Mouse (Mus musculus) cortical plate, adult 2 months (tissue): Measurements from ENCODE around the gene Nob1. TPM values are rescaled to one million over a fixed set of nuclear protein-coding genes. Genes with fewer than 3 reads are reported as not detected.
A peak's percentile ranks its signal among the peaks of the same experiment; 100 is the strongest.

Experiments
- H3K27ac ChIP-seq: fragments of 200-500 bp; 2 replicates; pipeline ENCODE4 v1.5.1; 2012; ENCODE audit warnings: low read length, control low read depth, inconsistent platforms; ENCODE audit not compliant: insufficient read depth
- H3K4me1 ChIP-seq: fragments of 200-500 bp; 2 replicates; pipeline ENCODE4 v1.6.1; 2011; ENCODE audit warnings: low read length; ENCODE audit not compliant: control insufficient read depth, insufficient read depth
- H3K4me3 ChIP-seq: fragments of 200-500 bp; 2 replicates; pipeline ENCODE4 v1.5.1; 2011; ENCODE audit warnings: mild to moderate bottlenecking, low read length, control low read depth; ENCODE audit not compliant: insufficient read depth
- CTCF ChIP-seq: fragments of 200-500 bp; IDR thresholded peaks from 2 replicates; pipeline ENCODE4 v1.5.1; 2011; ENCODE audit warnings: mild to moderate bottlenecking, control low read depth, low read length; ENCODE audit not compliant: insufficient read depth; ENCODE audit errors: extremely low read depth
- POLR2A ChIP-seq: fragments of 200-500 bp; IDR thresholded peaks from 2 replicates; pipeline ENCODE4 v1.6.1; 2011; ENCODE audit warnings: mild to moderate bottlenecking, low read length, control low read depth; ENCODE audit not compliant: insufficient read depth; ENCODE audit errors: extremely low read depth
- polyA plus RNA-seq: library from polyadenylated mRNA; depleted of rRNA; stranded (reverse); fragments of >200 nt; gene quantifications from 2 replicates; pipeline ENCODE4 v1.2.3, GENCODE M21; 2012

The Nob1 gene
- polyA plus RNA-seq, 1 experiment, result 54.1 TPM

GRCm38 (mm10) chr8:107455268-107455667, 30.4 kb upstream of the Nob1 start:
- H3K4me1 ChIP-seq, result no peaks in the 10 kb centered on the region
- no peak overlapping the region for H3K4me3 ChIP-seq
- no peak overlapping the region for H3K27ac ChIP-seq
- TF ChIP-seq CTCF, result peak; percentile 99
- no peak for TF ChIP-seq POLR2A

- TF ChIP-seq POLR2A (no peak), CTCF (no peak)
- Histone ChIP-seq H3K27ac (no peak overlapping the region), H3K4me1 (no peaks in the 10 kb centered on the region), H3K4me3 (no peak overlapping the region)
These were observed 28.5 kb upstream of the Nob1 start for GRCm38 (mm10) chr8:107453386-107453785.

- H3K4me3 ChIP-seq, result no peak overlapping the region
- H3K4me1 ChIP-seq, result no peaks in the 10 kb centered on the region
- H3K27ac ChIP-seq, result no peak overlapping the region
- no peak for TF ChIP-seq CTCF
- TF ChIP-seq POLR2A, result no peak
These were observed 26.7 kb upstream of the Nob1 start for GRCm38 (mm10) chr8:107451414-107452066.

GRCm38 (mm10) chr8:107449655-107450054, 24.8 kb upstream of the Nob1 start:
- TF ChIP-seq CTCF (no peak), POLR2A (no peak)
- Histone ChIP-seq H3K4me3 (no peak overlapping the region), H3K4me1 (no peaks in the 10 kb centered on the region), H3K27ac (no peak overlapping the region)

DNA sequence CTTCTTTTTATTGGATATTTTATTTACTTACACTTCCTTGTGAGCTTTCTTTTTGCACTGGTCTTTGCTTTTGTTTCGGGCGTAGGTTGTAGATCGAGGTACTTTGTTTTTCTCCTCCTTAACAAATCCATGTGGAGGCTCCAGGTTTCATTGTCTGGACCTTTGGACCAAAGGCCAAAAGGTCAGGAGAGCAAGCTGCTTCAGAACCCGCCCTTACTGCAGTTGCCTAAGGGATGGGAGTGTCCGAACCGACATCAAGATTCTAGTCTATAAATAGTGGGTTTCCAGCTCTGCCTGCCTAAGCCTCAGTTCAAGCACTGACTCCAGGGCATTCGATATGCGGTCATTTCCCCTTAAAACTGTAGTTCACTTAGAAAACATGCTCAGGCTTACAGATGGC, 24.3 kb upstream of the Nob1 start:
- Histone ChIP-seq H3K27ac (no peak overlapping the region), H3K4me3 (no peak overlapping the region), H3K4me1 (peaks cover 2% of the 10 kb centered on the region)
- TF ChIP-seq POLR2A (no peak), CTCF (no peak)

DNA sequence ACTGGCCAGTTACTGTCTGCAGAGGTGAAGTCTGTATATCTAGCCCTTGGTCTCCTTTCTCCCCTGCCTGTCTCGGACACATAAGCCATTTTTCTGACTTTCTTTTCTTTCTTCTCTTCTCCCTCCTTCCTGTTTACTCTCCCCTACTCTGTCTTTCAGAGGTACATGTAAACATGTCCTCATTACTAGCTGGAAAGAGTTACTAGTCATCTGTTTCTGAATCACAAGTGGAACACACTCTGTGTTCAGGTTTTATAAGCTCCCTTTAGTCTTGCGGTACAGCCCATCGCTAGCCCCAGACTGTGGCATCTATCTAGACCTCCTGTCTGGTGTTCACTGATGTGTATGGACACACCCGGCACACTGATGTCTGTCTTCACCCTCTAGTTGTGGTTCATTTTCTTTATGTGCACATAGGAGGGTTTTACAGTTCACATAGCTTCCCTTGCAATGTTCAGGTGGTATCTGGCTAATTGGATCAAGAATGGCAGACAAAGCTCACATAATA, 23.6 kb upstream of the Nob1 start:
- no peak overlapping the region for H3K4me3 ChIP-seq
- H3K4me1 ChIP-seq, result peaks cover 2% of the 10 kb centered on the region
- no peak overlapping the region for H3K27ac ChIP-seq
- TF ChIP-seq POLR2A (no peak), CTCF (no peak)

DNA sequence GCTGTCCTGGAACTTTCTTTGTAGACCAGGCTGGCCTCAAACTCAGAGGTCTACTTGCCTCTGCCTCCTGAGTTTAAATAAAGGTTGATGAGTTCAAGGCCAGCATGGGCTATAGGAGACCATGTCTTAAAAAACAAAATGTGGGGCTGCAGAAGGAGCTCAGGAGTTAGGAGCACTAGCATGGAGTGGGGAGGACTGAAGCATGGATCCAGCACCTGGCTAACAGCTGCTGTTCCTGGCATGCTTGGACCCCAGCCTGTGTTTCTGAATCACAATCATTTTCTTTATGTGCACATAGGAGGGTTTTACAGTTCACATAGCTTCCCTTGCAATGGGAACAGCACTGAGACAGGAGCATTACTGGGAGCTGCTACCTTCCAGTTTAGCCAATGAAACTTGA, 22.9 kb upstream of the Nob1 start:
- Histone ChIP-seq H3K27ac (no peak overlapping the region), H3K4me3 (no peak overlapping the region), H3K4me1 (peaks cover 2% of the 10 kb centered on the region)
- TF ChIP-seq POLR2A, result no peak
- no peak for TF ChIP-seq CTCF

DNA sequence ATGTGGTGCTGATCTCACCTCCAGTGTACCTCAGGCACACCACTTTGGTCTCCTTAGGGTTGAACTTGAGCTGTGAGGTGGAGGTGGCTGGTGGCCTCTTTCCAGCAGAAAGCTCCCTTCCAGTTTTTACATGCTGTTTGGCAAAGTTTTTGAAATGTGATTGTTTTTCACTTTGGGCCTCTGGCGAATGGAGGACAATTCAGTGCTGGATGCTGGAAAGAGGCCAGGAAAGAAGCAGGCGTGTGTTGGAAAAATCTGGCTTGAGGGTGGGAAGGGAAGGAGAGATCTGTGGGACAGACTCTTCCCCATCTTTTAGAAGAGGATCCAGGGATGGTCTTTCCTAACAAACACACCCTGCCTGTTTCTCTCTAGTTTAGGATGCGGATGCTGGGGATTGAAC, 19.8 kb upstream of the Nob1 start:
- Histone ChIP-seq H3K27ac (no peak overlapping the region), H3K4me3 (no peak overlapping the region), H3K4me1 (peaks cover 2% of the 10 kb centered on the region)
- TF ChIP-seq POLR2A (no peak), CTCF (no peak)

GRCm38 (mm10) chr8:107439880-107440625, 15.2 kb upstream of the Nob1 start:
- no peak for TF ChIP-seq POLR2A
- TF ChIP-seq CTCF, result no peak
- Histone ChIP-seq H3K4me1 (peaks cover 4% of the 10 kb centered on the region), H3K4me3 (no peak overlapping the region), H3K27ac (no peak overlapping the region)

DNA sequence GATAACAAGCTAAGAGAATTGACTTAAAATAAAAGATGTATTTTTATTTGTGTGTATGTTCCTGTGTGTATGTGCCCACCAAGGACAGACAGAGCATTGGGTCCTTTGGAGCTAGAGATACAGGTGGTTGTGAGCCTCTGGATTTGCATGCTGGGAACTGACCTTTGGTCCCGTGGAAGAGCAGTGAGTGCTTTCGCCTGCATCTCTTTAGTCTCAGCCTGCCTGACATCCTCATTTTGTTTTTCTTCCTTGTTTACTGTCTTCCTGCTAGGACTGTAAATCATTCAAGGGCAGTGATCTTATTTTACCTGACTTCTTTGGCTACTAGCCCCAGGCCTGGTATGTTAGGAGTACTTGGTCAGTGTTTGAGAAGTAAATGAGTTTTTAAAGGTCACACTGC, 12.9 kb upstream of the Nob1 start:
- Histone ChIP-seq H3K4me3 (no peak overlapping the region), H3K4me1 (peaks cover 2% of the 10 kb centered on the region), H3K27ac (no peak overlapping the region)
- TF ChIP-seq CTCF, result no peak
- TF ChIP-seq POLR2A, result no peak
